In genomic region chr7:145102692-145103091, GRCm38 (mm10) we compare ENCODE assay signal across 11 mouse cellular contexts.
A peak's percentile ranks its signal among the peaks of the same experiment; 100 is the strongest.
DNase-seq lines count a peak whose midpoint lies in the region; ATAC-seq and TF ChIP-seq lines count a peak whose summit lies in the region.
"Had no signal": no experiment of that assay in that cellular context is flagged by ENCODE, and none has a peak within 500 bp of the region (broad histone marks: within the 10 kb centered on the region; RNA-seq: fewer than 3 reads in every experiment).

No protein-coding gene starts in this region.

- no peaks in the 10 kb centered on the region for H3K36me3 ChIP-seq in limb, embryonic 13.5 days
- H3K36me3 ChIP-seq in forebrain, embryonic 11.5 days (ENCODE audit: control insufficient read depth, insufficient read depth, low read length), result no peaks in the 10 kb centered on the region

- peak; percentile 30 for DNase-seq in cerebellum, postnatal 14 days
- DNase-seq in layer of hippocampus, adult 2 months (ENCODE audit: low spot score in 2 of 2), result no peak
- DNase-seq in layer of hippocampus, adult 9-10 months (ENCODE audit: low spot score), result no peak
- no peak for DNase-seq in kidney, postnatal 10 days
- DNase-seq in forebrain, embryonic 11.5 days (ENCODE audit: low spot score), result no peak
- DNase-seq: cerebellum, postnatal 25 days; thymus, postnatal 25 days had no signal

- no peaks in the 10 kb centered on the region for H3K9me3 ChIP-seq in limb, embryonic 13.5 days
- H3K9me3 ChIP-seq in forebrain, embryonic 11.5 days (ENCODE audit: control insufficient read depth, low read length), result no peaks in the 10 kb centered on the region

- WGBS in limb, embryonic 13.5 days, result 73% methylated on average over 5 of the region's 5 CpGs
- WGBS in forebrain, embryonic 11.5 days, result 78% methylated on average over 5 of the region's 5 CpGs

- peaks cover 8% of the 10 kb centered on the region for H3K4me1 ChIP-seq in brown adipose tissue, adult 24 weeks (ENCODE audit: control insufficient read depth, insufficient read depth, insufficient read length, low read length)
- H3K4me1 ChIP-seq in limb, embryonic 13.5 days, result peaks cover 14% of the 10 kb centered on the region
- no peaks in the 10 kb centered on the region for H3K4me1 ChIP-seq in forebrain, embryonic 11.5 days (replicated peaks; ENCODE audit: control insufficient read depth, insufficient read depth, low read length)

- no peak for TF ChIP-seq CTCF in layer of hippocampus, adult 2 months (conservative IDR thresholded peaks at IDR 0.05)

- no peak for ATAC-seq in cerebellum, adult (ENCODE audit: insufficient number of reproducible peaks, low FRiP score, low TSS enrichment)
- ATAC-seq in limb, embryonic 13.5 days (ENCODE audit: low FRiP score, low read depth), result no peak
- no peak for ATAC-seq in forebrain, embryonic 11.5 days (replicated peaks; ENCODE audit: low FRiP score)

- no peak overlapping the region for H3K4me2 ChIP-seq in limb, embryonic 13.5 days (replicated peaks)
- H3K4me2 ChIP-seq in forebrain, embryonic 11.5 days (ENCODE audit: low read depth, low read length, severe bottlenecking), result no peak overlapping the region

- peak overlapping the region; percentile 25; the same call in 1 of the 2 replicates for H3K9ac ChIP-seq in limb, embryonic 13.5 days
- H3K9ac ChIP-seq in forebrain, embryonic 11.5 days (ENCODE audit: low read length), result no peak overlapping the region
- H3K9ac ChIP-seq: liver, embryonic 14.5 days had no signal

- H3K4me3 ChIP-seq in layer of hippocampus, adult 2 months, result no peak overlapping the region
- no peak overlapping the region for H3K4me3 ChIP-seq in brown adipose tissue, adult 24 weeks (ENCODE audit: insufficient read depth, low read depth, low read length)
- no peak overlapping the region for H3K4me3 ChIP-seq in limb, embryonic 13.5 days
- H3K4me3 ChIP-seq in forebrain, embryonic 11.5 days (ENCODE audit: low read depth, low read length), result no peak overlapping the region

- H3K27me3 ChIP-seq in limb, embryonic 13.5 days, result no peaks in the 10 kb centered on the region
- H3K27me3 ChIP-seq in forebrain, embryonic 11.5 days (ENCODE audit: control insufficient read depth, insufficient read depth, low read length), result no peaks in the 10 kb centered on the region

- 0 out of 2 replicates have a peak overlapping the region, but pooled peaks have one; percentile 41 for H3K27ac ChIP-seq in layer of hippocampus, adult 2 months
- peak overlapping the region; percentile 33; the same call in 1 of the 2 replicates for H3K27ac ChIP-seq in brown adipose tissue, adult 24 weeks (replicated peaks; ENCODE audit: low read depth, low read length)
- no peak overlapping the region for H3K27ac ChIP-seq in limb, embryonic 13.5 days
- no peak overlapping the region for H3K27ac ChIP-seq in forebrain, embryonic 11.5 days (ENCODE audit: low read depth, low read length)
- H3K27ac ChIP-seq: liver, embryonic 14.5 days had no signal

Comparison
In these comparisons a context has a peak if more than half of its experiments do, and no peak if none do; other contexts are left out.
1. DNase-seq: peak in cerebellum, postnatal 14 days (2 of 2); none in layer of hippocampus, adult 2 months (0 of 2), layer of hippocampus, adult 9-10 months (single experiment), kidney, postnatal 10 days (single experiment) and forebrain, embryonic 11.5 days (single experiment).
2. H3K27ac ChIP-seq: peak in layer of hippocampus, adult 2 months (single experiment) and brown adipose tissue, adult 24 weeks (single experiment); none in limb, embryonic 13.5 days (single experiment) and forebrain, embryonic 11.5 days (single experiment).